Comparison of ENCODE assay signal across 9 mouse cellular contexts in genomic region chr2:155098720-155099380, GRCm38 (mm10). TPM values are rescaled to one million over a fixed set of nuclear protein-coding genes. Genes with fewer than 3 reads are reported as not detected.
DNase-seq lines count a peak whose midpoint lies in the region; ATAC-seq and TF ChIP-seq lines count a peak whose summit lies in the region.
"Had no signal": no experiment of that assay in that cellular context is flagged by ENCODE, and none has a peak within 500 bp of the region (broad histone marks: within the 10 kb centered on the region; RNA-seq: fewer than 3 reads in every experiment).

No protein-coding gene starts in this region.

- H3K36me3 ChIP-seq in heart, postnatal 0 days (replicated peaks; ENCODE audit: control insufficient read depth, insufficient read depth, low read length) = no peaks in the 10 kb centered on the region
- no peaks in the 10 kb centered on the region for H3K36me3 ChIP-seq in midbrain, embryonic 14.5 days (ENCODE audit: control insufficient read depth, insufficient read depth, low read length)
- no peaks in the 10 kb centered on the region for H3K36me3 ChIP-seq in midbrain, embryonic 16.5 days (ENCODE audit: control insufficient read depth, insufficient read depth, low read length)
- H3K36me3 ChIP-seq: neural tube, embryonic 12.5 days had no signal

- no peak for TF ChIP-seq POLR2A in brain, embryonic 14.5 days (IDR thresholded peaks at IDR 0.05; ENCODE audit: borderline replicate concordance, extremely low read depth, insufficient read depth, insufficient read length, poor library complexity, severe bottlenecking)

- no peak overlapping the region for H3K4me3 ChIP-seq in heart, postnatal 0 days (ENCODE audit: low read depth, low read length)
- H3K4me3 ChIP-seq in midbrain, embryonic 14.5 days (replicated peaks; ENCODE audit: low read depth, low read length) = no peak overlapping the region
- H3K4me3 ChIP-seq in midbrain, embryonic 16.5 days (ENCODE audit: low read depth, low read length) = no peak overlapping the region
- H3K4me3 ChIP-seq: neural tube, embryonic 12.5 days had no signal

- no peak overlapping the region for H3K9ac ChIP-seq in heart, postnatal 0 days (replicated peaks; ENCODE audit: low read depth, low read length)
- no peak overlapping the region for H3K9ac ChIP-seq in midbrain, embryonic 14.5 days (replicated peaks; ENCODE audit: low read length)
- no peak overlapping the region for H3K9ac ChIP-seq in midbrain, embryonic 16.5 days (ENCODE audit: low read depth, low read length)
- H3K9ac ChIP-seq: neural tube, embryonic 12.5 days had no signal

- H3K4me1 ChIP-seq in heart, postnatal 0 days (ENCODE audit: control insufficient read depth, insufficient read depth) = no peaks in the 10 kb centered on the region
- peaks cover 6% of the 10 kb centered on the region; the same call in 1 of the 2 replicates for H3K4me1 ChIP-seq in midbrain, embryonic 14.5 days (ENCODE audit: control insufficient read depth, insufficient read depth, low read length)
- no peaks in the 10 kb centered on the region for H3K4me1 ChIP-seq in midbrain, embryonic 16.5 days (ENCODE audit: control insufficient read depth, insufficient read depth, low read length)
- H3K4me1 ChIP-seq: neural tube, embryonic 12.5 days had no signal

- H3K27me3 ChIP-seq in heart, postnatal 0 days (ENCODE audit: control insufficient read depth, insufficient read depth, low read length) = no peaks in the 10 kb centered on the region
- H3K27me3 ChIP-seq in midbrain, embryonic 14.5 days (ENCODE audit: control insufficient read depth, insufficient read depth, low read length) = no peaks in the 10 kb centered on the region
- no peaks in the 10 kb centered on the region for H3K27me3 ChIP-seq in midbrain, embryonic 16.5 days (ENCODE audit: control insufficient read depth, insufficient read depth, low read depth, low read length)
- H3K27me3 ChIP-seq: neural tube, embryonic 12.5 days had no signal

- TF ChIP-seq CTCF in heart, postnatal 0 days (IDR thresholded peaks at IDR 0.05; ENCODE audit: low read depth) = 0 out of 2 replicates have a peak, but pooled peaks have one; percentile 4
- 0 out of 2 replicates have a peak, but pooled peaks have one; percentile 7 for TF ChIP-seq CTCF in brain, embryonic 14.5 days (IDR thresholded peaks at IDR 0.05; ENCODE audit: borderline replicate concordance, extremely low read depth, insufficient read depth, insufficient read length)

- DNase-seq in heart, postnatal 0 days (ENCODE audit: low spot score) = no peak
- DNase-seq in heart, adult 9 months (ENCODE audit: low spot score in 2 of 2) = no peak
- DNase-seq in midbrain, embryonic 14.5 days = peak; percentile 24
- peak; percentile 20 for DNase-seq in brain, embryonic 14.5 days (ENCODE audit: low read depth)
- DNase-seq in retina, postnatal 1 day = peak; percentile 63
- no peak for DNase-seq in cerebellum, adult 11-12 months
- no peak for DNase-seq in testis, postnatal 14 days (ENCODE audit: low spot score)

- 90% methylated on average over 9 of the region's 9 CpGs for WGBS in heart, postnatal 0 days
- WGBS in midbrain, embryonic 14.5 days = 83% methylated on average over 9 of the region's 9 CpGs
- WGBS in midbrain, embryonic 16.5 days = 87% methylated on average over 9 of the region's 9 CpGs

- H3K4me2 ChIP-seq in heart, postnatal 0 days (ENCODE audit: low read depth, low read length) = no peak overlapping the region
- H3K4me2 ChIP-seq in midbrain, embryonic 14.5 days (ENCODE audit: low read length) = no peak overlapping the region
- H3K4me2 ChIP-seq in midbrain, embryonic 16.5 days (ENCODE audit: low read length) = no peak overlapping the region
- H3K4me2 ChIP-seq: neural tube, embryonic 12.5 days had no signal

- no peak for ATAC-seq in heart, postnatal 0 days (ENCODE audit: insufficient read depth, low read depth)
- ATAC-seq in midbrain, embryonic 14.5 days (ENCODE audit: low FRiP score, low TSS enrichment) = no peak
- no peak for ATAC-seq in midbrain, embryonic 16.5 days

- TF ChIP-seq EP300 in heart, postnatal 0 days (IDR thresholded peaks at IDR 0.05; ENCODE audit: low read depth) = no peak

- no peaks in the 10 kb centered on the region for H3K9me3 ChIP-seq in heart, postnatal 0 days (replicated peaks; ENCODE audit: control insufficient read depth, low read length)
- no peaks in the 10 kb centered on the region for H3K9me3 ChIP-seq in midbrain, embryonic 14.5 days (ENCODE audit: control insufficient read depth, low read length)
- no peaks in the 10 kb centered on the region for H3K9me3 ChIP-seq in midbrain, embryonic 16.5 days (replicated peaks; ENCODE audit: control insufficient read depth, low read length, poor library complexity, severe bottlenecking)
- H3K9me3 ChIP-seq: neural tube, embryonic 12.5 days had no signal

- no peak overlapping the region for H3K27ac ChIP-seq in heart, postnatal 0 days (ENCODE audit: low read depth)
- H3K27ac ChIP-seq in midbrain, embryonic 14.5 days (replicated peaks; ENCODE audit: low read depth, low read length) = no peak overlapping the region
- H3K27ac ChIP-seq in midbrain, embryonic 16.5 days (ENCODE audit: low read length) = no peak overlapping the region
- H3K27ac ChIP-seq: neural tube, embryonic 12.5 days had no signal

RNA-seq across cellular contexts. Expression of gene Ahcy, which starts 24.6 kb away (rescaled TPM):
- total RNA-seq in heart, postnatal 0 days (2014; rRNA removed; ENCODE audit: low replicate concordance) = 52.2 and 91.8 TPM in 2 replicates
- 18.7 and 18.9 TPM in 2 replicates for polyA plus RNA-seq in heart, postnatal 0 days (2015; fragmentation: Nextera tagmentation; extraction: Ambion mirVana)
- 35.9 and 41.8 TPM in 2 replicates for polyA plus RNA-seq in midbrain, embryonic 14.5 days (2014; fragmentation: Nextera tagmentation; extraction: Ambion mirVana)
- polyA plus RNA-seq in midbrain, embryonic 16.5 days (2015; fragmentation: Nextera tagmentation; extraction: Ambion mirVana) = 32.3 and 32.6 TPM in 2 replicates
- 73.0 and 87.3 TPM in 2 replicates for polyA plus RNA-seq in brain, embryonic 14.5 days (2012; rRNA removed)

RNA-seq across cellular contexts. Expression of gene Itch, which starts 34.5 kb away (rescaled TPM):
- 28.8 and 31.9 TPM in 2 replicates for total RNA-seq in heart, postnatal 0 days (2014; rRNA removed; ENCODE audit: low replicate concordance)
- polyA plus RNA-seq in heart, postnatal 0 days (2015; fragmentation: Nextera tagmentation; extraction: Ambion mirVana) = 19.9 and 20.5 TPM in 2 replicates
- polyA plus RNA-seq in midbrain, embryonic 14.5 days (2014; fragmentation: Nextera tagmentation; extraction: Ambion mirVana) = 31.2 and 42.9 TPM in 2 replicates
- polyA plus RNA-seq in midbrain, embryonic 16.5 days (2015; fragmentation: Nextera tagmentation; extraction: Ambion mirVana) = 40.2 and 46.0 TPM in 2 replicates
- polyA plus RNA-seq in brain, embryonic 14.5 days (2012; rRNA removed) = 20.5 and 26.6 TPM in 2 replicates

Comparison
In these comparisons a context has a peak if more than half of its experiments do, and no peak if none do; other contexts are left out.
1. DNase-seq: peak in midbrain, embryonic 14.5 days (single experiment), brain, embryonic 14.5 days (single experiment) and retina, postnatal 1 day (single experiment); none in heart, postnatal 0 days (single experiment), heart, adult 9 months (0 of 2), cerebellum, adult 11-12 months (single experiment) and testis, postnatal 14 days (single experiment).